Comparison of ENCODE assay signal across 8 mouse cellular contexts in the genomic region with DNA sequence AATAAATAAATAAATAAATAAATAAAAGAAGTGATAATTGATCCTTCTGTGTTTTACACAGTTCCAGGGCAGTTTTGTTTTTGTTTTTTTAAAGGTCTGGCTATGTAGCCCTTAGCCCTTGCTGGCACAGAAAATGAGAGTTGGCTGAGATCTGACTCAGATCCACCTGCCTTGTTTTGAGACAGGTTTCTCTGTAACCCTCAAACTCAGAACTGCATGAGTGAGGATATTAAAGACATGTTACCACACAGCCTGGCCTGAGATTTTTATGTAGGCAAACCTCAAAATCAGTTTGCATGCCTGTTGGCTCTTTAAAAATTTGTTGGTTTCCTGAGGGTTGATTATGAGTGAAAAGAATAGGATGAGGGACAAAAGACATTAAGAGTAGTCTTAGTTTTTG. TPM values are rescaled to one million over a fixed set of nuclear protein-coding genes. Genes with fewer than 3 reads are reported as not detected.
DNase-seq lines count a peak whose midpoint lies in the region; ATAC-seq and TF ChIP-seq lines count a peak whose summit lies in the region.
"Had no signal": no experiment of that assay in that cellular context is flagged by ENCODE, and none has a peak within 500 bp of the region (broad histone marks: within the 10 kb centered on the region; RNA-seq: fewer than 3 reads in every experiment).

No protein-coding gene starts in this region.

- peak overlapping the region; percentile 78 for H3K4me3 ChIP-seq in megakaryocyte, embryonic 14.5 days (replicated peaks)
- H3K4me3 ChIP-seq in forebrain, embryonic 15.5 days = peak overlapping the region; percentile 66
- peak overlapping the region; percentile 74 for H3K4me3 ChIP-seq in liver, embryonic 11.5 days (ENCODE audit: low read depth, low read length)
- peak overlapping the region; percentile 75 for H3K4me3 ChIP-seq in stomach, postnatal 0 days (ENCODE audit: low read depth, low read length)

- peak overlapping the region; percentile 73 for H3K4me2 ChIP-seq in forebrain, embryonic 15.5 days (replicated peaks)
- peak overlapping the region; percentile 99 for H3K4me2 ChIP-seq in liver, embryonic 11.5 days
- H3K4me2 ChIP-seq in stomach, postnatal 0 days (replicated peaks; ENCODE audit: low read depth) = peak overlapping the region; percentile 59

- no peaks in the 10 kb centered on the region for H3K27me3 ChIP-seq in megakaryocyte, embryonic 14.5 days (replicated peaks)
- no peaks in the 10 kb centered on the region for H3K27me3 ChIP-seq in forebrain, embryonic 15.5 days
- no peaks in the 10 kb centered on the region for H3K27me3 ChIP-seq in liver, embryonic 11.5 days (replicated peaks; ENCODE audit: control insufficient read depth, insufficient read depth, low read length)
- H3K27me3 ChIP-seq in stomach, postnatal 0 days (ENCODE audit: control insufficient read depth, insufficient read depth, low read length) = no peaks in the 10 kb centered on the region

- H3K36me3 ChIP-seq in megakaryocyte, embryonic 14.5 days (replicated peaks; ENCODE audit: low read length) = peaks cover 55% of the 10 kb centered on the region
- H3K36me3 ChIP-seq in forebrain, embryonic 15.5 days = peaks cover 42% of the 10 kb centered on the region
- H3K36me3 ChIP-seq in liver, embryonic 11.5 days (ENCODE audit: control insufficient read depth, insufficient read depth, low read length) = peaks cover 34% of the 10 kb centered on the region
- H3K36me3 ChIP-seq in stomach, postnatal 0 days (ENCODE audit: control insufficient read depth, insufficient read depth, low read length) = peaks cover 26% of the 10 kb centered on the region

- H3K9me3 ChIP-seq in megakaryocyte, embryonic 14.5 days = no peaks in the 10 kb centered on the region
- no peaks in the 10 kb centered on the region for H3K9me3 ChIP-seq in forebrain, embryonic 15.5 days
- H3K9me3 ChIP-seq in liver, embryonic 11.5 days (ENCODE audit: control insufficient read depth, low read length) = no peaks in the 10 kb centered on the region
- no peaks in the 10 kb centered on the region for H3K9me3 ChIP-seq in stomach, postnatal 0 days (ENCODE audit: control insufficient read depth, low read length)

- TF ChIP-seq CTCF in stomach, postnatal 0 days (IDR thresholded peaks at IDR 0.05; ENCODE audit: low read depth) = no peak

- no peak overlapping the region for H3K9ac ChIP-seq in forebrain, embryonic 15.5 days (replicated peaks)
- no peak overlapping the region for H3K9ac ChIP-seq in liver, embryonic 11.5 days (ENCODE audit: low read depth, low read length)
- no peak overlapping the region for H3K9ac ChIP-seq in stomach, postnatal 0 days (ENCODE audit: low read length)

- no peak for DNase-seq in liver, embryonic 11.5 days (ENCODE audit: low spot score)
- DNase-seq in stomach, postnatal 0 days (ENCODE audit: low spot score) = no peak
- no peak for DNase-seq in right cerebral cortex, postnatal 4 days
- DNase-seq in adrenal gland, postnatal 10 days = no peak
- DNase-seq: right cerebral cortex, adult 18-20 months had no signal

- H3K4me1 ChIP-seq in megakaryocyte, embryonic 14.5 days = peaks cover 56% of the 10 kb centered on the region
- H3K4me1 ChIP-seq in forebrain, embryonic 15.5 days = peaks cover 63% of the 10 kb centered on the region
- H3K4me1 ChIP-seq in liver, embryonic 11.5 days (replicated peaks; ENCODE audit: control insufficient read depth, insufficient read depth, low read length) = peaks cover 34% of the 10 kb centered on the region
- H3K4me1 ChIP-seq in stomach, postnatal 0 days (replicated peaks; ENCODE audit: control insufficient read depth, insufficient read depth) = no peaks in the 10 kb centered on the region

- no peak overlapping the region for H3K27ac ChIP-seq in forebrain, embryonic 15.5 days (replicated peaks)
- H3K27ac ChIP-seq in liver, embryonic 11.5 days (ENCODE audit: low read depth, low read length) = no peak overlapping the region
- H3K27ac ChIP-seq in stomach, postnatal 0 days (replicated peaks) = no peak overlapping the region

- ATAC-seq in megakaryocyte, adult 5-6 weeks (ENCODE audit: poor library complexity, severe bottlenecking) = no peak
- ATAC-seq in forebrain, embryonic 15.5 days (replicated peaks) = no peak
- no peak for ATAC-seq in liver, embryonic 11.5 days (replicated peaks; ENCODE audit: low FRiP score)
- ATAC-seq in stomach, postnatal 0 days (ENCODE audit: low FRiP score, low TSS enrichment) = no peak

- no peak for TF ChIP-seq EP300 in stomach, postnatal 0 days (optimal IDR thresholded peaks at IDR 0.05)

RNA-seq across cellular contexts. Expression of gene Srsf3, which starts 3.1 kb away (rescaled TPM):
- 27.5 and 103 TPM in 2 replicates for polyA plus RNA-seq in megakaryocyte, embryonic 14.5 days (2012; ENCODE audit: insufficient read depth, low replicate concordance)
- 317 and 383 TPM in 2 replicates for total RNA-seq in megakaryocyte, adult 5-6 weeks (2015)
- 479 and 534 TPM in 2 replicates for total RNA-seq in megakaryocyte, adult 5-6 weeks (2017)
- polyA plus RNA-seq in forebrain, embryonic 15.5 days (2015; fragmentation: Nextera tagmentation; extraction: Ambion mirVana) = 594 and 620 TPM in 2 replicates
- 532 and 579 TPM in 2 replicates for polyA plus RNA-seq in liver, embryonic 11.5 days (2014; fragmentation: Nextera tagmentation; extraction: Ambion mirVana)
- 279 and 305 TPM in 2 replicates for polyA plus RNA-seq in stomach, postnatal 0 days (2015; fragmentation: Nextera tagmentation; extraction: Ambion mirVana)
- total RNA-seq in adrenal gland, postnatal 10 days (2021) = 100 to 1,000 TPM; 144 to 193 TPM

RNA-seq across cellular contexts. Expression of gene Stk38, which starts 27.7 kb away (rescaled TPM):
- polyA plus RNA-seq in megakaryocyte, embryonic 14.5 days (2012; ENCODE audit: insufficient read depth, low replicate concordance) = 32.2 and 64.5 TPM in 2 replicates
- 312 and 327 TPM in 2 replicates for total RNA-seq in megakaryocyte, adult 5-6 weeks (2015)
- 237 and 269 TPM in 2 replicates for total RNA-seq in megakaryocyte, adult 5-6 weeks (2017)
- polyA plus RNA-seq in forebrain, embryonic 15.5 days (2015; fragmentation: Nextera tagmentation; extraction: Ambion mirVana) = 119 and 128 TPM in 2 replicates
- 83.3 and 90.1 TPM in 2 replicates for polyA plus RNA-seq in liver, embryonic 11.5 days (2014; fragmentation: Nextera tagmentation; extraction: Ambion mirVana)
- polyA plus RNA-seq in stomach, postnatal 0 days (2015; fragmentation: Nextera tagmentation; extraction: Ambion mirVana) = 64.8 and 68.7 TPM in 2 replicates
- total RNA-seq in adrenal gland, postnatal 10 days (2021) = 10 to 100 TPM; 55.0 to 76.8 TPM

RNA-seq across cellular contexts. Expression of gene Cdkn1a, which starts 55.3 kb away (rescaled TPM):
- 228 and 253 TPM in 2 replicates for polyA plus RNA-seq in megakaryocyte, embryonic 14.5 days (2012; ENCODE audit: insufficient read depth, low replicate concordance)
- total RNA-seq in megakaryocyte, adult 5-6 weeks (2015) = 19.9 and 22.6 TPM in 2 replicates
- 3.7 and 5.8 TPM in 2 replicates for total RNA-seq in megakaryocyte, adult 5-6 weeks (2017)
- 39.2 and 39.4 TPM in 2 replicates for polyA plus RNA-seq in forebrain, embryonic 15.5 days (2015; fragmentation: Nextera tagmentation; extraction: Ambion mirVana)
- 12.2 and 13.8 TPM in 2 replicates for polyA plus RNA-seq in liver, embryonic 11.5 days (2014; fragmentation: Nextera tagmentation; extraction: Ambion mirVana)
- 484 and 502 TPM in 2 replicates for polyA plus RNA-seq in stomach, postnatal 0 days (2015; fragmentation: Nextera tagmentation; extraction: Ambion mirVana)
- 100 to 1,000 TPM in 1 of 2 experiments, 10 to 100 TPM in 1; 46.6 to 201 TPM for total RNA-seq in adrenal gland, postnatal 10 days (2021)
